Mouse (Mus musculus) megakaryocyte, embryonic 14.5 days (primary cell): Measurements from ENCODE around the gene Pde4c. TPM values are rescaled to one million over a fixed set of nuclear protein-coding genes. Genes with fewer than 3 reads are reported as not detected.

Experiments
- H3K27me3 ChIP-seq: replicated peaks from 2 replicates; pipeline ENCODE3; 2012; ENCODE audit warnings: inconsistent platforms
- H3K36me3 ChIP-seq: replicated peaks from 2 replicates; pipeline ENCODE3; 2012; ENCODE audit warnings: low read length, inconsistent platforms, mixed read lengths
- H3K4me1 ChIP-seq: 2 replicates; pipeline ENCODE4 v1.6.1; 2012; ENCODE audit warnings: inconsistent platforms
- H3K4me3 ChIP-seq: replicated peaks from 2 replicates; pipeline ENCODE3; 2012; ENCODE audit warnings: moderate library complexity, mild to moderate bottlenecking, inconsistent platforms
- H3K9me3 ChIP-seq: 2 replicates; pipeline ENCODE4 v1.6.1; 2012; ENCODE audit warnings: inconsistent platforms
- FLI1 ChIP-seq: IDR thresholded peaks from 2 replicates; pipeline ENCODE4 v1.6.1; 2012; ENCODE audit warnings: low read length, inconsistent platforms, mixed read lengths
- GATA1 ChIP-seq: IDR thresholded peaks from 3 replicates; pipeline ENCODE4 v1.6.1; 2012; ENCODE audit warnings: mixed read lengths, low read length, inconsistent platforms, borderline replicate concordance
- polyA plus RNA-seq: library from polyadenylated mRNA; stranded (reverse); fragments of >175 nt; gene quantifications from 2 replicates; pipeline ENCODE4 v1.2.3, GENCODE M21; 2012; ENCODE audit warnings: low replicate concordance; ENCODE audit not compliant: insufficient read depth

Pde4c gene
- polyA plus RNA-seq = 0.03 TPM in 1 of 2 replicates, not detected in the other

DNA sequence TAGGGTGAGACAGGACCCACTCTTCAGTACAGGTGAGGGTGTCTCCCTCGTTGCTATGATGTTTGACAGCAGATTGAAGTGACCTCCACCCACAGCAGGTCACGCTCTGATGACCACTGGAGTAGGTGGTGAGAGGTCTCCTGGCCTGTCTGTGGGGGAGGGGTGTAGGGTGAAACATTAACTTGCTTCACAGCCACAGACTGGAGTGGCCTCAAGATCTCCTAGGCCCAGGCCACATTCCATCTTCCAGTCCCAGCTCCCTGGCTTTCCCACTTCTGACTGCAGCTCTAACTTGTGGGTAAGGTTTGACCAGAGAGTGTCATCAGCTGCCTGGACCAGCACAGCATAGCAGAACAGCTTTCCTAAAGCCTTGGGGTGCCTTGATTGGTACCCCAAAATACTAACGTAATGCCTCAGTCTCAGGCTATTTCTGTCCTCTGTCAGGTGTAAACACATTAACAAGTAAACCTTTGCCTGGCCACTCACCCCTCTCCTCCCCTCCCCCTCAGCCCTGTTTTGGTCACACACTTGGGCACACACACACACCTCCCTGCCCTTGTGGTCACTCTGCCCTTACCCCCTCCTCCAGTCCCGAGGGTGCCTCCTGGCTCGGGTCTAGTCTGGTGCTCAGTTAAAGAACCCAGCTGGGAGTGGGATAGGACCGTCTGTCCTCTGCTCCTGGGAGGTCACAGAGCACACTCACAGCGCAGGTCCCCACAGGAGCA, at the start of gene Pde4c:
Pde4c (plus strand) TSS at position 235 of the 725 bp plus-strand sequence.
- Histone ChIP-seq H3K27me3 (peaks cover 34% of the 10 kb centered on the region), H3K4me3 (no peak within 1 kb of the TSS), H3K4me1 (peaks cover 20% of the 10 kb centered on the region), H3K36me3 (no peaks in the 10 kb centered on the region), H3K9me3 (no peaks in the 10 kb centered on the region)
- TF ChIP-seq FLI1 (no peak), GATA1 (no peak)

DNA sequence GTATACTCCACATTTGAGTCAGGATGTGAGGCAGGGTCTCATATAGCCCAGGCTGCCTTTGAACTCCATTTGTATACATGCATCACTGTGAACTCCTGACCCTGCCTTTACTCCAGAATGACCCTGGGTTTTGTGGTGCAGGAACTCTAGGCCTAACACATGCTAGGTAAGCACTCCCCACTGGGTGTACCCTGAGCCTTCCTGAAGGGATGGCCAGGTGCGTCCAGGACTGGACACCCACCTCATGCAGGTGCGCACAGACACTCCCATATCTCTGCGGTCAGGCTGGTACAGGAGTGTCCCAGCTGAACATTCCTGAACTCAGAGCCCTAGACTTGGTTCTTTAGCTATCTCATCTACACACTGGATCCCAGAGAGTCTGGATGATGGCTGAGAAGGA, 49.4 kb upstream of the Pde4c start:
- H3K4me3 ChIP-seq = peak overlapping the region; percentile 95
- TF ChIP-seq GATA1 (no peak), FLI1 (no peak)
- H3K36me3 ChIP-seq = peaks cover 30% of the 10 kb centered on the region
- H3K4me1 ChIP-seq = peaks cover 74% of the 10 kb centered on the region
- H3K9me3 ChIP-seq = peaks cover 6% of the 10 kb centered on the region; the same call in 1 of the 2 replicates
- H3K27me3 ChIP-seq = no peaks in the 10 kb centered on the region

DNA sequence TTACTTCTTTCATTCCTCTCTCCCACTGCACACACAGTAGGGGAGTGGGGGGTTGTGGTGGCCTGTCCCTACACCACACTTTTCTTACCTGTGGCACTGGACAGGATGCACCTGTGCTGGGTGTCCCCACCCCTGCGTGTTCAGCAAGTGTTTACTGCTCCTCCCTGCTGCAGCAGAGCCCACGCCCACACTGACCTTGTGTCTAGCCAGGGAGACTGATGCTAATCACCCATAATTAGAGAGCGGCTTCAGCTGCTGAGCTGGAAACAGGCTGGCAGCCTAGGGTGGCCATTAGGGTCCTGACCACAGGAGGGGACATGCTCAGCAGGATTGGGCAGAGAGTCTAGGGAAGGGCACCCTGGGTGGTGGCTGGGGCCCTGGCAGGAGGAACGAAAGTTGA, 48.8 kb upstream of the Pde4c start:
- Histone ChIP-seq H3K9me3 (peaks cover 6% of the 10 kb centered on the region; the same call in 1 of the 2 replicates), H3K4me3 (peak overlapping the region; percentile 95), H3K27me3 (no peaks in the 10 kb centered on the region), H3K36me3 (peaks cover 37% of the 10 kb centered on the region), H3K4me1 (peaks cover 80% of the 10 kb centered on the region)
- TF ChIP-seq FLI1 (no peak), GATA1 (no peak)

DNA sequence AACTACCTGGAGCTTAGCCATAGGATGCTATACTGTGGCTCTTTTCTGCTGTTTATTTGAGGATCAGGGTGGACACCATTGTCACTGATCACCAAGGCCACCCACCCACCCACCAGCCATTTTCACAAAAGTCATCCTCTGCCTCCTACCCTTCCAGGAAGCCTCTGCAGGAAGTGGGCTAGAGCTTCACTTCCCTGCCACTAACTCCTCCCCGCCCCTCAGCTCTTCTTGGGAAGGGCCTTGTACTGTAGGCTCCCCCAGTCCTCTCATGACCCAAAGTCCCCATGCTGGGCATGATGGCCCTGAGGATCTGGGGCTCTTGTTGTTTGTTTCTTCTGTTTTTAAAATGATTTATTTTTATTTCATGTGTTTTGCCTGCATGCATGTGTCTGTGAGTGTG, 48.2 kb upstream of the Pde4c start:
- Histone ChIP-seq H3K4me1 (peaks cover 86% of the 10 kb centered on the region), H3K27me3 (no peaks in the 10 kb centered on the region), H3K9me3 (peaks cover 6% of the 10 kb centered on the region; the same call in 1 of the 2 replicates), H3K4me3 (peak overlapping the region; percentile 95), H3K36me3 (peaks cover 43% of the 10 kb centered on the region)
- TF ChIP-seq GATA1 = no peak
- TF ChIP-seq FLI1 = no peak

DNA sequence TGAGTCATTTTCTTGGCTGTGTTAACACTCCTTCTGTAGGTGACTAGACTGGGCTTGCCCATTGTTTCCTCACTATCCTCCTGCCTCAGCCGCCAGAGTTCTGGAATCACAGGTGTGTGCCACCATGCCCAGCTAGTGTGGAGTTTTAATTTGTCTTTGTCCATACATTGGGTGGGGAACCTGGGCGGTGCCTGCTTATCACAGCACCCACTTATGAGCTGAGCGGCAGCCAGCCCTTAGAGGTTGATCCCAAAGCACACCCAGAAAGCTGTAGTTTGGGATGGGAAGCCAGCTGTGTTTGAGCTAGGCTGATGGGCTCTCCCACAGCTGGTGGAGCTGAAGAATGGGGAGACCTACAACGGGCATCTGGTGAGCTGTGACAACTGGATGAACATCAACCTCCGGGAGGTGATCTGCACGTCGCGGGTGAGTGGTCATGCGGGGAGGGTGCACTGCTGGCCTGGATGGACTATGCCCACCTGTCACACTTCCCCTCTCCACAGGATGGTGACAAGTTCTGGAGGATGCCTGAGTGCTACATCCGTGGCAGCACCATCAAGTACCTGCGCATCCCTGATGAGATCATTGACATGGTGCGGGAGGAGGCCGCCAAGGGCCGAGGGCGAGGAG, 46.0 kb upstream of the Pde4c start:
- TF ChIP-seq FLI1 (no peak), GATA1 (no peak)
- peaks cover 89% of the 10 kb centered on the region for H3K4me1 ChIP-seq
- H3K36me3 ChIP-seq = peaks cover 46% of the 10 kb centered on the region
- H3K4me3 ChIP-seq = peak overlapping the region; percentile 72
- H3K9me3 ChIP-seq = peaks cover 6% of the 10 kb centered on the region; the same call in 1 of the 2 replicates
- no peaks in the 10 kb centered on the region for H3K27me3 ChIP-seq

DNA sequence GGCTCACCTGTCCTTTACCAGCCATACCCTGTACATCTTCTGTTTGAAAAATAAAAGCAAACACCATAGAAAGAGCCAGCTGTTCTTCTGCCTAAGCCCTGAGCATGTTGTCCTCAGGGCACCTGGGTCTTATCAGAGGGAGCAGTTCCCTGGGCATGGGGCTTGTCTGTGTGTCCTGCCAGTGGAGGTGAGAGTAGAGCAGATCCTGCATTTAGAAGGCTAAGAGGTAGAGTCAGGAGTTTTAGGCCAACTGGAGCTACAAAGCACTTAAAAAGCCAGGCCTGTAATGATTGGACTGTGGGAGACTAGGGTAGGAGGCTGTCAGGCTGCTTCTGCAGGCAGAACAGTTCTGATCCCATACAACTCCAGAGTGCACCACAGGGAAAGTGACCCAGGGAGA, 44.8 kb upstream of the Pde4c start:
- H3K4me1 ChIP-seq = peaks cover 89% of the 10 kb centered on the region
- H3K36me3 ChIP-seq = peaks cover 46% of the 10 kb centered on the region
- no peak for TF ChIP-seq GATA1
- peak overlapping the region; percentile 60 for H3K4me3 ChIP-seq
- H3K9me3 ChIP-seq = peaks cover 6% of the 10 kb centered on the region; the same call in 1 of the 2 replicates
- no peaks in the 10 kb centered on the region for H3K27me3 ChIP-seq

DNA sequence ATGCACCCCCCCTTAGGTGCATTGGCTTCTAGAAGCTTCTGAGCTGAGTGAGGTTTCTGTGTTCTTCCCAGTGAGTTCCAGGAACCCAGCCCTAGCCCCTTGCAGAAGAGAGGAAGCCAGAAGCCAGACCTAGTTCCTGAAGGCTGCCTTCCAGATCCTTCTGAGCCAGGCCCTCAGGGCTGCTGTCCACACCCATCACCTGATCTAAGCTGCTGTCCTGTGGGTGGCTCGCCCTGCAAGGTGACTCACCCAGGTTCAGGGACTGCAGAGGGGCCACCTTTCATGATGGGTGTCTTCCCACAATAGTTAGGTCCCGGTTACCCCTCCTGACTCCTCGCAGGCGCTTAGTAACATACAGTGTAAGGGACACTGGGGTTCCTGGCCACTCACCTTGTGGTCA, 44.1 kb upstream of the Pde4c start:
- peaks cover 46% of the 10 kb centered on the region for H3K36me3 ChIP-seq
- TF ChIP-seq FLI1 (no peak), GATA1 (no peak)
- peak overlapping the region; percentile 60 for H3K4me3 ChIP-seq
- H3K9me3 ChIP-seq = peaks cover 6% of the 10 kb centered on the region; the same call in 1 of the 2 replicates
- H3K27me3 ChIP-seq = peaks cover 2% of the 10 kb centered on the region
- peaks cover 89% of the 10 kb centered on the region for H3K4me1 ChIP-seq

DNA sequence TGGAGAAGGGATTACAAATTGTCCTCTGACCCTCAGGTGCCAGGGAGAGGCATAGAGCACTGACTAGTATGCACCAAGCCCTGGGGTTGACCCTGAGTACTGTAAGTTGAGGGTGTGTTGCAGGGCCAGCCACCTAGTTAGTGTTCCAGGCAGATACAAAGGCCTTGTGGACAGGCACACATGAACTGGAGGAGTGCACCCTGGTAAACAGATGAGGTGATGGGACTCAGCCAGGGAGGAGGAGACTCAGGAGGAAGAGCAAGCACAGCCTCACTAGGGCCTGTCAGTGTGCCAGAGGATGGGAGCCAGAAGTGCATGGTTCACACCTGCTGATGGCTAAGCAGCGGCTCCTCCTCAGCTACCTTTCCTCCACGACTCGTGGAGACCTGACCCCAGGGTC, 43.5 kb upstream of the Pde4c start:
- peak overlapping the region; percentile 34 for H3K4me3 ChIP-seq
- no peak for TF ChIP-seq FLI1
- no peak for TF ChIP-seq GATA1
- H3K36me3 ChIP-seq = peaks cover 46% of the 10 kb centered on the region
- peaks cover 85% of the 10 kb centered on the region for H3K4me1 ChIP-seq
- H3K27me3 ChIP-seq = peaks cover 3% of the 10 kb centered on the region
- peaks cover 6% of the 10 kb centered on the region; the same call in 1 of the 2 replicates for H3K9me3 ChIP-seq

DNA sequence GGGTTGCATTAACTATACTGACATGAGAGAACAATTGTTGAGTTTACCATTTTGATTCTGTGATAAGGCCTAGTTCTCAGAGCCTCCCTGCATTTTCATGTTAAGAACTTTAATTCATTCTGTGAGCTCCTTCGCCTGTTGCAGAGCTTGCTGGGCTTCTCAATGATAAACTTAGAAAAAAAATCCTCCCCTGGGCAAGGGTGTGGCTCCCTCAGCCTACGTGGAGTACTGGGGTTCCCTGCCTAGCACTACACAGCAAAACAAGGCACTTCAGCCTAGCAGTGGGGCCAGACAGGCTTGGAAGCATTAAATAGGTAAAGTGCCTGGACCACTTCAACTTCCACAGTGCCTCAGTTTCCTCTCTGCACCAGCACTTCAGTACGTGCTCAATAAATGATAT, 42.1 kb upstream of the Pde4c start:
- peaks cover 85% of the 10 kb centered on the region for H3K4me1 ChIP-seq

DNA sequence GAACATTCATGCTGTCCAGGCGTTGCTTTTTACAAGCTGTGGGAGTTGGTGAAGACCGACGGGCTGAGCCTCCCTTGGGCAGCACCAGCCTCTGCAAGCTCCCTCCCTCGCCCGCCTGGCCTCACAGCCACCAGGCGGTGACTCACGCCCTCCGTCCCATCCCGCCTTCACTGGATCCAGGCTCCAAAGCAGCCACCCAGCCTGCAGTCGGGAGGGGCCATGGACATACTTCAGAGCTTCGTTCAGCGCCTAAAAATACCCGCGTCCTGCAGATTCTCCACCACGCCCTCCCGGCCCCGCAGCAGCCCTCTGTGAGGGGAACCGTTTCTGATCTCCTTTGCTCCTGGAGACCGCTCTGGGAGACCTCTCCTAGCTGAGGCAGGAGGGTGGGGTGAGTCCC, 41.3 kb upstream of the Pde4c start:
- Histone ChIP-seq H3K4me3 (peak overlapping the region; percentile 50), H3K36me3 (peaks cover 35% of the 10 kb centered on the region), H3K27me3 (peaks cover 11% of the 10 kb centered on the region), H3K4me1 (peaks cover 81% of the 10 kb centered on the region), H3K9me3 (peaks cover 6% of the 10 kb centered on the region; the same call in 1 of the 2 replicates)
- TF ChIP-seq GATA1 (no peak), FLI1 (no peak)

More for the DNA sequence above, 42.1 kb upstream of the Pde4c start:
- Histone ChIP-seq H3K4me3 (no peak overlapping the region), H3K36me3 (peaks cover 40% of the 10 kb centered on the region), H3K27me3 (peaks cover 10% of the 10 kb centered on the region), H3K9me3 (peaks cover 6% of the 10 kb centered on the region; the same call in 1 of the 2 replicates)
- no peak for TF ChIP-seq GATA1
- no peak for TF ChIP-seq FLI1
